Mouse (Mus musculus): ENCODE measurements around the gene Atp6v0d1.

DNA sequence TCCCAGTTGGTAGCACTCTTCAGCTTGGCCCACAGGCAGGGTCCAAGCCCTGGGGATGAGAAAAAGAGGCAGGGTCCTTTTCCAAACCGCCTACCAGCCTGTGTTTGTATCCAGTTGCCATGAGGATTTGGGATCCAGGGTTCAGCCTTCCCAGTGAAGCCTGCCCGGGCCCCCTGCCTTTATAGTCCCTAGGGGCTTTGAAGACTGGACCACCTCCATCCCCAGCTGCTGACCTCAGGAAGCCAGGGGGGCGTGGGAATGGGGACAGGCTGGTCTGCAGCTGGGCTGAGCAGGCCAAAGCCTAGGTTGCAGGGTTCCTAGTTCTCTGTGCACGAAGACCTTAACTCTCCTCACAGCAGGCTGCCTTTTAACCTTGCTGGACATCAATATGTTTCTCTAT is 90.6 kb downstream of the Atp6v0d1 start:
- TF ChIP-seq CTCF (IDR thresholded peaks at IDR 0.05; ENCODE audit: low read depth, low read length) = no peak
- TF ChIP-seq TAL1 (conservative IDR thresholded peaks at IDR 0.05; ENCODE audit: low read depth, low read length) = no peak
- no peak for TF ChIP-seq GATA2 (IDR thresholded peaks at IDR 0.05; ENCODE audit: borderline replicate concordance, low read depth, low read length)

All from G1E (cell line).